Mouse (Mus musculus) liver, postnatal 0 days (tissue): ENCODE results near the gene Vars2. TPM values are rescaled to one million over a fixed set of nuclear protein-coding genes. Genes with fewer than 3 reads are reported as not detected.

Experiments used
- ATAC-seq: fragments of 200-750 bp; cut with Nextera tagmentation; 2 replicates; pipeline ENCODE4 v1.8.0; 2017; ENCODE audit warnings: mild to moderate bottlenecking, moderate library complexity
- DNase-seq: peaks from one replicate; pipeline ENCODE4 v3.0.0-alpha.2; 2016
- H3K27ac ChIP-seq: fragments of 300-500 bp; sonication (generic); 2 replicates; pipeline ENCODE4 v1.5.1; 2014; ENCODE audit warnings: antibody characterized with exemption, moderate library complexity, mild to moderate bottlenecking, low read depth
- H3K27me3 ChIP-seq: fragments of 300-500 bp; sonication (generic); 2 replicates; pipeline ENCODE4 v1.6.1; 2014; ENCODE audit warnings: low read length, control low read depth, mixed read lengths; ENCODE audit not compliant: insufficient read depth
- H3K36me3 ChIP-seq: fragments of 300-500 bp; sonication (generic); replicated peaks from 2 replicates; pipeline ENCODE4 v1.6.1; 2014; ENCODE audit warnings: mild to moderate bottlenecking, control low read depth, low read length, moderate library complexity, mixed read lengths; ENCODE audit not compliant: insufficient read depth
- H3K4me1 ChIP-seq: fragments of 300-500 bp; sonication (generic); 2 replicates; pipeline ENCODE4 v1.6.1; 2014; ENCODE audit warnings: antibody characterized with exemption, mild to moderate bottlenecking, control low read depth; ENCODE audit not compliant: insufficient read depth
- H3K4me2 ChIP-seq: fragments of 300-500 bp; sonication (generic); 2 replicates; pipeline ENCODE4 v1.6.1; 2014; ENCODE audit warnings: low read depth, mild to moderate bottlenecking, low read length, moderate library complexity, mixed read lengths
- H3K4me3 ChIP-seq: fragments of 300-500 bp; sonication (generic); 2 replicates; pipeline ENCODE4 v1.5.1; 2014; ENCODE audit warnings: low read depth, low read length
- H3K9ac ChIP-seq: fragments of 300-500 bp; sonication (generic); replicated peaks from 2 replicates; pipeline ENCODE4 v1.6.1; 2014; ENCODE audit warnings: mild to moderate bottlenecking, moderate library complexity
- H3K9me3 ChIP-seq: fragments of 300-500 bp; sonication (generic); 2 replicates; pipeline ENCODE4 v1.6.1; 2016; ENCODE audit warnings: mild to moderate bottlenecking, control low read depth, low read length, mixed read lengths
- CTCF ChIP-seq: sonication (generic); IDR thresholded peaks from 2 replicates; pipeline ENCODE4 v1.5.1; 2016; ENCODE audit warnings: antibody characterized with exemption, low read depth
- EP300 ChIP-seq: IDR thresholded peaks from 2 replicates; pipeline ENCODE4 v1.6.1; 2016; ENCODE audit warnings: antibody characterized with exemption, low read depth, mild to moderate bottlenecking
- WGBS: fragments of 180-500 bp; shearing (Covaris S2); extraction: QIAGEN DNeasy Blood & Tissue Kit; methylation state at CpG from one replicate; pipeline ENCODE4 v1.1.7; 2014; ENCODE audit not compliant: insufficient replicate concordance; 5-methylcytosine and 5-hydroxymethylcytosine counted together
- polyA plus RNA-seq: library from polyadenylated mRNA; unstranded; fragments of >200 nt; fragmentation: Nextera tagmentation; extraction: Ambion mirVana; gene quantifications from 2 replicates; pipeline ENCODE4 v1.2.1, GENCODE M21; 2015

The Vars2 gene
- polyA plus RNA-seq, 1 experiment from 2014 or later = 4.6 TPM

- H3K27me3 ChIP-seq = peaks cover 14% of the 10 kb centered on the region; the same call in 1 of the 2 replicates
- no peaks in the 10 kb centered on the region for H3K36me3 ChIP-seq
- no peak overlapping the region for H3K27ac ChIP-seq
- no peak for ATAC-seq
- no peak overlapping the region for H3K4me2 ChIP-seq
- 14% methylated on average over 1 of the region's 1 CpGs for WGBS
- H3K9ac ChIP-seq = no peak overlapping the region
- TF ChIP-seq CTCF (peak; percentile 33), EP300 (no peak)
- no peak overlapping the region for H3K4me3 ChIP-seq
- no peak for DNase-seq
- no peaks in the 10 kb centered on the region for H3K9me3 ChIP-seq
- H3K4me1 ChIP-seq = peaks cover 3% of the 10 kb centered on the region; the same call in 1 of the 2 replicates
These were observed 33.4 kb downstream of the Vars2 start for GRCm38 (mm10) chr17:35633992-35634391.

- TF ChIP-seq CTCF (no peak), EP300 (no peak)
- DNase-seq (no peak), ATAC-seq (no peak)
- WGBS = 71% methylated on average over 7 of the region's 7 CpGs
- Histone ChIP-seq H3K36me3 (no peaks in the 10 kb centered on the region), H3K9me3 (no peaks in the 10 kb centered on the region), H3K27ac (no peak within 1 kb of the TSS), H3K9ac (no peak within 1 kb of the TSS), H3K4me3 (no peak within 1 kb of the TSS), H3K4me1 (no peaks in the 10 kb centered on the region), H3K4me2 (no peak within 1 kb of the TSS), H3K27me3 (no peaks in the 10 kb centered on the region)
These were observed 40.9 kb downstream of the Vars2 start, which contains the start of gene Gm9573 for GRCm38 (mm10) chr17:35626537-35626936. Gene Gm9573, minus strand, starts transcription at chr17:35626637.

GRCm38 (mm10) chr17:35617127-35617526 is 50.3 kb downstream of the Vars2 start:
- no peaks in the 10 kb centered on the region for H3K27me3 ChIP-seq
- H3K4me1 ChIP-seq = no peaks in the 10 kb centered on the region
- no peak overlapping the region for H3K4me2 ChIP-seq
- H3K9me3 ChIP-seq = no peaks in the 10 kb centered on the region
- TF ChIP-seq CTCF = no peak
- no peak for TF ChIP-seq EP300
- ATAC-seq (0 out of 2 replicates have a peak, but pooled peaks have one; percentile 19), DNase-seq (no peak)
- no peak overlapping the region for H3K9ac ChIP-seq
- WGBS = 57% methylated on average over 4 of the region's 4 CpGs
- no peaks in the 10 kb centered on the region for H3K36me3 ChIP-seq
- H3K4me3 ChIP-seq = no peak overlapping the region
- H3K27ac ChIP-seq = no peak overlapping the region

Other genes with a start within 250 kb of the Vars2 start
- 3.7 TPM in 2 replicates for gene H2-Q6, start 242.7 kb downstream of the Vars2 start, polyA plus RNA-seq
- 7.5 and 7.9 TPM in 2 replicates for gene H2-Q7, start 228.4 kb downstream of the Vars2 start, polyA plus RNA-seq
- gene H2-Q10, start 197.5 kb downstream of the Vars2 start, polyA plus RNA-seq = 621 and 683 TPM in 2 replicates
- not detected in 2 replicates for gene Pou5f1, start 161.6 kb downstream of the Vars2 start, polyA plus RNA-seq
- 19.6 and 20.6 TPM in 2 replicates for gene Tcf19, start 150.8 kb downstream of the Vars2 start, polyA plus RNA-seq
- 3.0 and 3.5 TPM in 2 replicates for gene Cchcr1, start 150.5 kb downstream of the Vars2 start, polyA plus RNA-seq
- 0.13 TPM in 1 of 2 replicates, not detected in the other for gene Psors1c2, start 134.4 kb downstream of the Vars2 start, polyA plus RNA-seq
- not detected in 2 replicates for gene Cdsn, start 115.5 kb downstream of the Vars2 start, polyA plus RNA-seq
- not detected in 2 replicates for gene 2300002M23Rik, start 100.1 kb downstream of the Vars2 start, polyA plus RNA-seq
- not detected in 2 replicates for gene Sfta2, start 66.0 kb downstream of the Vars2 start, polyA plus RNA-seq
- not detected in 2 replicates for gene Gm9573, start 41.0 kb downstream of the Vars2 start, polyA plus RNA-seq
- not detected in 2 replicates for gene Mucl3, start 23.9 kb downstream of the Vars2 start, polyA plus RNA-seq
- 14.1 and 15.2 TPM in 2 replicates for gene Gtf2h4, start 6.1 kb upstream of the Vars2 start, polyA plus RNA-seq
- gene Ddr1, start 37.0 kb upstream of the Vars2 start, polyA plus RNA-seq = 2.2 and 2.3 TPM in 2 replicates
- gene Ier3, start 154.1 kb upstream of the Vars2 start, polyA plus RNA-seq = 15.4 and 18.6 TPM in 2 replicates
- gene Flot1, start 155.6 kb upstream of the Vars2 start, polyA plus RNA-seq = 25.9 and 31.3 TPM in 2 replicates
- gene Tubb5, start 170.7 kb upstream of the Vars2 start, polyA plus RNA-seq = 198 and 213 TPM in 2 replicates
- gene Mdc1, start 173.9 kb upstream of the Vars2 start, polyA plus RNA-seq = 2.5 and 3.3 TPM in 2 replicates
- 15.5 and 15.8 TPM in 2 replicates for gene Nrm, start 193.7 kb upstream of the Vars2 start, polyA plus RNA-seq
- 14.1 and 15.3 TPM in 2 replicates for gene Ppp1r18, start 198.0 kb upstream of the Vars2 start, polyA plus RNA-seq
- gene Dhx16, start 212.2 kb upstream of the Vars2 start, polyA plus RNA-seq = 14.3 and 15.6 TPM in 2 replicates
- gene 2310061I04Rik, start 229.8 kb upstream of the Vars2 start, polyA plus RNA-seq = 15.6 and 16.9 TPM in 2 replicates
- gene Atat1, start 242.5 kb upstream of the Vars2 start, polyA plus RNA-seq = 3.4 and 4.8 TPM in 2 replicates
- gene Mrps18b, start 248.8 kb upstream of the Vars2 start, polyA plus RNA-seq = 81.2 and 82.4 TPM in 2 replicates
- 10.0 and 15.9 TPM in 2 replicates for gene Ppp1r10, start 248.8 kb upstream of the Vars2 start, polyA plus RNA-seq